Mouse (Mus musculus): ENCODE results near the gene Slc4a10.

Slc4a10 gene

GRCm38 (mm10) chr2:62278779-62279178 lies 232.5 kb downstream of the Slc4a10 start:
- DNase-seq (ENCODE audit: extremely low read depth, low read depth) = no peak

GRCm38 (mm10) chr2:62279777-62280176 lies 233.5 kb downstream of the Slc4a10 start:
- DNase-seq (ENCODE audit: extremely low read depth, low read depth) = no peak

GRCm38 (mm10) chr2:62285026-62285425 lies 238.8 kb downstream of the Slc4a10 start:
- no peak for DNase-seq (ENCODE audit: extremely low read depth, low read depth)

- DNase-seq (ENCODE audit: extremely low read depth, low read depth) = peak; percentile 6
Observed at GRCm38 (mm10) chr2:62285847-62286246, 239.6 kb downstream of the Slc4a10 start.

GRCm38 (mm10) chr2:62287532-62287931 lies 241.3 kb downstream of the Slc4a10 start:
- no peak for DNase-seq (ENCODE audit: extremely low read depth, low read depth)

GRCm38 (mm10) chr2:62293846-62294245 lies 247.6 kb downstream of the Slc4a10 start:
- no peak for DNase-seq (ENCODE audit: extremely low read depth, low read depth)

DNA sequence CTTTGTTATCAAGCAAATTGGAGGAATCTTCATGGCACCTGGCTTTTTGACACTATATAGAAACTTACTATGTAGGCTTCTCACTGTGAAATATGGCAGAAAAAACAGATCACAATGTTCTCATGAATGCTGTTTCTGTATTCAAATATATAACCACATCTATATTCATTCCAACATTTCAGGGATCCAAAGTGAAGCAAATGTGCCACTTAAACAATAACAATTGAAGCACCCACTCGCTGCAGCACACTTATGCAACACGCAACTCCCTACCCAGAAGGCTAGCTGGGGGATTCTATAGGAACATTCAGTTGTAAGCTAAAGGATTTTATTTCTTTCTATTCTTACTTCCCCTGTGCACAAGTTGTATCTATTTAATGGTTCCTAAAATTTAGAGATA lies 255.5 kb downstream of the Slc4a10 start:
- no peak for DNase-seq (ENCODE audit: extremely low read depth, low read depth)

GRCm38 (mm10) chr2:62306978-62307377 lies 260.7 kb downstream of the Slc4a10 start:
- no peak for DNase-seq (ENCODE audit: extremely low read depth, low read depth)

GRCm38 (mm10) chr2:62307477-62307876 lies 261.2 kb downstream of the Slc4a10 start:
- DNase-seq (ENCODE audit: extremely low read depth, low read depth) = no peak

DNA sequence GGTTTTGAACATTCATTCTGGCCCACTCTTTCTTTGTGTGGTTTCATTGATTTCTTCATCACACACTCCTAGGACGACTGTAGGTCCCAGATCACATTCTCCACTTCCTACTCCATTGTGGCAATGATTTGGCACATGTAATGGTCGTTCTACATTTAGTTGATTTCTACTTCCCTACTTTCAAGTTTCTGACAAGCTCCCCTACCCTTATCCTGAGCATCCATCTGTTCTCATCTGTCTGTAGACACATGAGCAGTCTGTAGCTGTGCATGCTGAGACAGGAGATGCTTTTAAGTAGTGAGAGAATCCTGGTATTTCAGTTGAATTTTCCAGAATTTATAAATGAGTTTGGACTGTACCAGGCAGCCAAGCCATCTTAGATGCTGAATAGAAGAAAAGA lies 270.7 kb downstream of the Slc4a10 start:
- peak; percentile 53 for DNase-seq (ENCODE audit: extremely low read depth, low read depth)

GRCm38 (mm10) chr2:62319489-62319888 lies 273.2 kb downstream of the Slc4a10 start:
- DNase-seq (ENCODE audit: extremely low read depth, low read depth) = no peak

DNA sequence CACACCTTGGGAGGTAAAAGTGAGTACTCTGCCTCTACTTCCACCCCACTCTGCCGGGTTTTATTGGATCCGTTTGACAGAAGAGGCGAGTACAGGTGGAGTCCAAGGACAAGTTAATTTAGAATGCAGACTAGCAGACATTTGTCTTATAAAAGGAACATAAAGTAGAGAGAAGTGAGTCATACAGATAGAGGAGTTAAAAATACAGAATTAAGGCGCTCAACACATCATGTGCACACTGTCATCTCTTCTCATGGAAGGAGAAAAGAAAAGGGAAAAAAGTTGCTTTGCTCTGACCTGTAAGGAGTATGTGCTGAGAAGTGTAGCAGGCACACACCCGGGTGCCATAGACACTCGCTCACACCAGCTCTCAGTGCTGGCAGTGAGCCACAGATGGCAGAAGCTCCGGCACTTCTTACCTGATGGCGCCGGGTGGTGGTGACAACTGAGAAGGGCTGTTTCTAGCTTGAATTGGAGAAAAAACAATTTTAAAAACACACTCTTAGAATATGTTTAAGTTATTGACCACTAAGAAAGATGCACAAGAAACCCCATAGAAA lies 276.9 kb downstream of the Slc4a10 start:
- DNase-seq (ENCODE audit: extremely low read depth, low read depth) = no peak

- no peak for DNase-seq (ENCODE audit: extremely low read depth, low read depth)
Observed at GRCm38 (mm10) chr2:62325388-62325787, 279.1 kb downstream of the Slc4a10 start.

- no peak for DNase-seq (ENCODE audit: extremely low read depth, low read depth)
Observed at GRCm38 (mm10) chr2:62331913-62332312, 285.7 kb downstream of the Slc4a10 start.

- DNase-seq (ENCODE audit: extremely low read depth, low read depth) = no peak
Observed at GRCm38 (mm10) chr2:62332465-62332864, 286.2 kb downstream of the Slc4a10 start.

- DNase-seq (ENCODE audit: extremely low read depth, low read depth) = no peak
Observed at GRCm38 (mm10) chr2:62334397-62335243, 288.4 kb downstream of the Slc4a10 start.

DNA sequence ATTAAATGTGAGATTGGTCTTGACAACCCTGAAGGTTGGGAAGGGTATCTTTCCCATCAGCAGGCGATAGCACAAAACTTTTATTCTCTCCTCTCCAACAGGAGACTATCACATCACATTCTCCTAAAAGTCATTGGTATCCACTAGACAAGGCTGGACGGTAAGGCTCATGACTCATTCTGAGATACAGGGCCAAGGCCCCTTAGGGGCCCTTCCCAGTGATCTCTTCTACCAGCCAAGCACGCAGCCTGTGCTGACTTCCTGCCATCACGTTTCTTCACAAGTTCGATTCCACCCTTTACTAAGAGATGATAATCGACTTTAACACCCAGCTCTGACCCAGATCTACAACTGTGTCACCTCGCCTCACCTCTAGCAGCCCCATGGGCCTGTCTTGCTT lies 290.8 kb downstream of the Slc4a10 start:
- no peak for DNase-seq (ENCODE audit: extremely low read depth, low read depth)

GRCm38 (mm10) chr2:62339222-62339944 lies 293.1 kb downstream of the Slc4a10 start:
- DNase-seq (ENCODE audit: extremely low read depth, low read depth) = no peak

DNA sequence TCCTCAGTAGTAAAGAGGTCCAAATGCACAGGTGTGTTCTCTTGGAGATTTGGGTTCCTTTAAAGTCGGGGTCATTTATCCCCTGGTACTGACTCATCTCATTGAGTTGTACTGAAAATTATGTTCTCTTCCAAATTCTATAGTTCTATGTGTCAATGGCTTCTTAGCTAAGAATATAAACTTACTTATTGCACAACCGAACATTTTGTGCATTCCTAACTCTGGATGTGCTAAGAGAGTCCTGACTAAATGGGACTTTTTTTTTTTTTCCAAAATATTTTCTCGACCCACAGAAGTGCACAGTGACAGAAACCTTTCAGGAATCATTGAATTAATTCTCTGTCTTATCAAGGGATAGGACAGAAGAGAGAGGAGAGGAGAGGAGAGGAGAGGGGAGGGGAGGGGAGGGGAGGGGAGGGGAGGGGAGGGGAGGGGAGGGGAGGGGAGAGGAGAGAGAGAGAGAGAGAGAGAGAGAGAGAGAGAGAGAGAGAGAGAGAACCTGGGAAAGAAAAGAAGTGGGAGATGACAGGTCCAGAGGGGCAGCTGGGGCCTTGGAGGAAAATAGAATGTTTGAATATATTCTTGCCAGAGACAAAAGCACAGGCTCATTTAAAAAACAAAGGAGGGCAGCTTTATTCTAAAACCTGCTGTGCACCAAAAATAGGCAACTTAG lies 294.9 kb downstream of the Slc4a10 start:
- no peak for DNase-seq (ENCODE audit: extremely low read depth, low read depth)

GRCm38 (mm10) chr2:62341734-62342128 lies 295.5 kb downstream of the Slc4a10 start:
- no peak for DNase-seq (ENCODE audit: extremely low read depth, low read depth)

DNA sequence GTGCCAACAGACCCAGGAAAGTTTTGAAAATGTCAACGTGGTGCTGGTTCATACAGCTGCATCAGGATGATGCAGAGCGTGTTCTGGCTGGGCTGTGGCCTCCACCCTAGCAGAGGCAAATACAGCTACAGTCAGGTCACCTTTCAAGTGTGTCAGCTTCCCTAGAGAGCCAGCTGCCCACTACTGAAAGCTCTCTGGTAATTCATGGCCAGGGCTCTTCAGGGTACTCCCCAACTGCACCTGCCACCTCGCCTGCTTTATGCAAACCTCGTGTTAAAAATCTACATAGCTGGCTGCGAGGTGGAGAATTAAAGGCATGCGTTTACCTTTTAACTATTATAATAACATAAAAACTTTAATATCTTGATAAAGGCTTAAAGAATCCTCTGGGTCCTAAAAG lies 298.1 kb downstream of the Slc4a10 start:
- DNase-seq (ENCODE audit: extremely low read depth, low read depth) = no peak

DNA sequence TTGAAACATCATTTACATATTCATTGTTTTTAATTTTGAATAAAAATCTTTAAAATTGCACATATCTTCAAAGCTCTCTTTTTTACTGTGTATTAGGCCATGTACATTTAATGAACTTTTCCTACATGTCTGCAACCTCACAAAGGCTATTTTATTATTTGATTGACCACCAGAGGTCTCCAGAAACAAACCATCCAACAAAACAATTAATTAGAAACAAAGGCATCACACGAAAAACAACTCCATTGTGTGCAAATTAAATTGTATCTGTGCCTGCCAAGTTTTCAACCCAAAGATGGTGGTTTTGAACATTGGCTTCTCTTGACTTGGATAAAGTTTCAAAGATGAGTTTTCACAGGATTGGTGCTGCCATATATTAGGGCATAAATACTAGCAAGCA lies 300.5 kb downstream of the Slc4a10 start:
- no peak for DNase-seq (ENCODE audit: extremely low read depth, low read depth)

Measured in MEL-GATA-1-ER (cell line).